Mouse (Mus musculus): ENCODE results near the gene Mycbp2.
A peak's percentile ranks its signal among the peaks of the same experiment; 100 is the strongest.

GRCm38 (mm10) chr14:103065294-103066167, 281.1 kb downstream of the Mycbp2 start:
- TF ChIP-seq HCFC1 (IDR thresholded peaks at IDR 0.05; ENCODE audit: borderline replicate concordance, insufficient read depth, low read length), result no peak
- no peak for TF ChIP-seq MAFK (IDR thresholded peaks at IDR 0.05; ENCODE audit: insufficient read depth, low read depth, low read length)
- TF ChIP-seq ZNF384 (IDR thresholded peaks at IDR 0.05; ENCODE audit: low read depth, low read length), result peak; percentile 52; the same call in 1 of the 2 replicates
- peak; percentile 31; the same call in 1 of the 2 replicates for TF ChIP-seq ZC3H11A (IDR thresholded peaks at IDR 0.05; ENCODE audit: borderline replicate concordance, low read depth, low read length)
- TF ChIP-seq CHD2 (IDR thresholded peaks at IDR 0.05; ENCODE audit: low read depth, low read length), result no peak
